Mouse (Mus musculus) E14TG2a.4 (cell line): ENCODE results near the gene Dcakd.

Source experiments
- CTCF ChIP-seq: conservative IDR thresholded peaks from 2 replicates; pipeline ENCODE4 v1.5.1; 2014; ENCODE audit warnings: low read length
- NANOG ChIP-seq: IDR thresholded peaks from 2 replicates; pipeline ENCODE4 v1.6.1; 2014; ENCODE audit warnings: borderline replicate concordance, low read length, mixed read lengths
- POU5F1 ChIP-seq: IDR thresholded peaks from 2 replicates; pipeline ENCODE4 v1.6.1; 2014; ENCODE audit warnings: low read length, borderline replicate concordance

DNA sequence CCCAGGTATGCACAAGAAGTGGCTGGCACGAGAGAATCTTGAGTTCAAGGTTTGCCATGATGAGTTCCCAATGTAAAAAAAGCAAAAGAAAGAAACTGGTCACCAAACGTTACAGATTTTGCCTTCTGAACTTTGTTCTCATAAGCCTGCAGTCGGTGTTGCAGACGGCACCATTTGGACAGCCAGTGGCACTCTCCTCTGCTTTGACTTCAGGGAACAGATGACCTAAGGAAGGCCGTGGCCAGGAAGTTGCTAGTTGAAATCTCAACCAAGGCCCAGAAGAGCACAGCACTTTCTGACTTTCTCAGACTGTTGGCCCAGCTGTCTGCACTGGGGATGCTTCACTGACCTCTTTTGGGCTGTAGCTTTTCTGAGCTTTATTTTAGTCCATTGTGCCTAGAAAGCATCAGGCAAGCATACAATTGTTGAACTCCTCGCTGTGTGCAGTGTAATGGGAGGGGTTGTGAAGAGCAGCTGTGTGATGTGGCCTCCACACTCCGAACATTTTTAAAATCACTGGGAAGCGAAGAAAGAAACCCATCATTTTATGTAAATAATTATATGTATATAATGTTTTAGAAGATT lies 8.8 kb upstream of the Dcakd start:
- TF ChIP-seq CTCF (no peak), POU5F1 (no peak), NANOG (no peak)
